Mouse (Mus musculus): Measurements from ENCODE around the gene Gm20388.

DNA sequence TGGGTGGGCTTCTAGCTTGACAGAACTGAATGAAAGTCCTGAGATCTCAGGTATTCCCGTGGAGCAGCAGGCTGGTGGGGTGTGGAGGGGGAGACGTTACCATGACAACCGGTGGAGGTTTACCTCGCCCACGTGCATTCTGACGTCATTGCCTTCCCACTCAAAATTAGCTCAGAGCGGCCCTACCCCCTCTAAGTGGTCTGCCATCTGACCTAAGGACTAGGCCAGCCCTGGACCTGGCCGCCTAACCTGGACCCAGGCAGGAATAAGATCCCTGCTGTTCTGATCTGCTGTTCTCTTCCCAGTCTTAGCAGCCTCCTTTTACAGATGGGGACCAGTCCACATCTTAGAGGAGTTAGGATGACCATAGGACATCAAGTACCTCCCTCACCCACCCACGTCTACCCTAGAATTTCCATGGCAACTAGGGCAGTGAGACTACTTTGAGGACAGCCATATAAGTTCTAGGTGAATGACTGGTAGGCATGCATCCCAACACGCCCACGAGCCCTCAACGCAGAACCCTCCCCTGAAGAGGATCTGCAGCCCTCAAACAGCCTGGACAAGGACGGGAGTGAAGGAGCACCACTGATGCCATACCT, 3324.4 kb downstream of the Gm20388 start:
- TF ChIP-seq CTCF (IDR thresholded peaks at IDR 0.05; ENCODE audit: borderline replicate concordance, insufficient read depth, low read depth, low read length) (no peak), POLR2A (IDR thresholded peaks at IDR 0.05; ENCODE audit: borderline replicate concordance, insufficient read depth, low read length) (no peak)
